In genomic region chr5:147399843-147400504, GRCm38 (mm10) we compare ENCODE assay signal across 8 mouse cellular contexts. TPM values are rescaled to one million over a fixed set of nuclear protein-coding genes. Genes with fewer than 3 reads are reported as not detected.
DNase-seq lines count a peak whose midpoint lies in the region; ATAC-seq and TF ChIP-seq lines count a peak whose summit lies in the region.

Gene Flt3, minus strand, starts transcription at chr5:147400489.

- no peak for TF ChIP-seq CTCF in layer of hippocampus, adult 2 months (conservative IDR thresholded peaks at IDR 0.05)
- no peak for TF ChIP-seq CTCF in brain, embryonic 14.5 days (IDR thresholded peaks at IDR 0.05; ENCODE audit: borderline replicate concordance, extremely low read depth, insufficient read depth, insufficient read length)
- TF ChIP-seq CTCF in intestine, postnatal 0 days (IDR thresholded peaks at IDR 0.05; ENCODE audit: low read depth) = no peak

- peak within 1 kb of the TSS; percentile 58 for H3K9ac ChIP-seq in forebrain, embryonic 13.5 days
- H3K9ac ChIP-seq in intestine, postnatal 0 days (ENCODE audit: low read depth, low read length) = no peak within 1 kb of the TSS
- no peak within 1 kb of the TSS for H3K9ac ChIP-seq in lung, embryonic 15.5 days

- peak within 1 kb of the TSS; percentile 61 for H3K4me3 ChIP-seq in layer of hippocampus, adult 2 months
- peak within 1 kb of the TSS; percentile 44 for H3K4me3 ChIP-seq in forebrain, embryonic 13.5 days
- peak within 1 kb of the TSS; percentile 20 for H3K4me3 ChIP-seq in intestine, postnatal 0 days (ENCODE audit: low read depth, low read length)
- peak within 1 kb of the TSS; percentile 33 for H3K4me3 ChIP-seq in lung, embryonic 15.5 days

- H3K4me1 ChIP-seq in forebrain, embryonic 13.5 days = peaks cover 12% of the 10 kb centered on the region
- no peaks in the 10 kb centered on the region for H3K4me1 ChIP-seq in intestine, postnatal 0 days (replicated peaks; ENCODE audit: control insufficient read depth, insufficient read depth, low read length)
- peaks cover 7% of the 10 kb centered on the region for H3K4me1 ChIP-seq in lung, embryonic 15.5 days

- TF ChIP-seq POLR2A in brain, embryonic 14.5 days (IDR thresholded peaks at IDR 0.05; ENCODE audit: borderline replicate concordance, extremely low read depth, insufficient read depth, insufficient read length, poor library complexity, severe bottlenecking) = no peak

- WGBS in forebrain, embryonic 13.5 days = under 1% methylated on average over 56 of the region's 56 CpGs
- WGBS in intestine, postnatal 0 days = 1% methylated on average over 52 of the region's 56 CpGs
- 1% methylated on average over 56 of the region's 56 CpGs for WGBS in lung, embryonic 15.5 days

- H3K9me3 ChIP-seq in forebrain, embryonic 13.5 days (replicated peaks) = no peaks in the 10 kb centered on the region
- H3K9me3 ChIP-seq in intestine, postnatal 0 days (ENCODE audit: control insufficient read depth) = 0 out of 2 replicates have a peak, but pooled peaks cover 1% of the 10 kb centered on the region
- no peaks in the 10 kb centered on the region for H3K9me3 ChIP-seq in lung, embryonic 15.5 days

- peak in 1 of 2 experiments; percentile 34 for DNase-seq in layer of hippocampus, adult 2 months (ENCODE audit: low spot score in 2 of 2)
- DNase-seq in layer of hippocampus, adult 8-10 months (ENCODE audit: low spot score in 2 of 2) = no peak
- DNase-seq in brain, embryonic 14.5 days (ENCODE audit: low read depth) = peak; percentile 39

- peak within 1 kb of the TSS; percentile 76 for H3K4me2 ChIP-seq in forebrain, embryonic 13.5 days
- peak within 1 kb of the TSS; percentile 51 for H3K4me2 ChIP-seq in intestine, postnatal 0 days (replicated peaks; ENCODE audit: low read depth)
- H3K4me2 ChIP-seq in lung, embryonic 15.5 days = peak within 1 kb of the TSS; percentile 64

- peak within 1 kb of the TSS; percentile 90 for H3K27ac ChIP-seq in layer of hippocampus, adult 2 months
- H3K27ac ChIP-seq in forebrain, embryonic 13.5 days = no peak within 1 kb of the TSS
- H3K27ac ChIP-seq in intestine, postnatal 0 days (ENCODE audit: low read depth, low read length) = no peak within 1 kb of the TSS
- no peak within 1 kb of the TSS for H3K27ac ChIP-seq in lung, embryonic 15.5 days

- H3K27me3 ChIP-seq in forebrain, embryonic 13.5 days = peaks cover 52% of the 10 kb centered on the region
- H3K27me3 ChIP-seq in intestine, postnatal 0 days (replicated peaks; ENCODE audit: control insufficient read depth, insufficient read depth, low read length) = peaks cover 39% of the 10 kb centered on the region
- H3K27me3 ChIP-seq in lung, embryonic 15.5 days = peaks cover 52% of the 10 kb centered on the region

- no peaks in the 10 kb centered on the region for H3K36me3 ChIP-seq in forebrain, embryonic 13.5 days (ENCODE audit: poor library complexity, severe bottlenecking)
- no peaks in the 10 kb centered on the region for H3K36me3 ChIP-seq in intestine, postnatal 0 days (ENCODE audit: control insufficient read depth, insufficient read depth)
- no peaks in the 10 kb centered on the region for H3K36me3 ChIP-seq in lung, embryonic 15.5 days

- ATAC-seq in forebrain, embryonic 13.5 days = 0 out of 2 replicates have a peak, but pooled peaks have one; percentile 48
- ATAC-seq in intestine, postnatal 0 days = peak; percentile 41; the same call in 1 of the 2 replicates
- ATAC-seq in lung, embryonic 15.5 days (ENCODE audit: borderline replicate concordance, extremely low read depth, low FRiP score, low TSS enrichment) = peak; percentile 64; the same call in 1 of the 2 replicates
- ATAC-seq in neutrophil, adult 5-6 weeks (ENCODE audit: extremely low read depth, insufficient number of reproducible peaks, low FRiP score, poor library complexity, severe bottlenecking) = peak; percentile 84
- no peak for ATAC-seq in inflammation-experienced regulatory T-cells, adult 6 months

RNA-seq across cellular contexts. Expression of gene Flt3, which starts in this region (rescaled TPM):
- 10 to 100 TPM in 1 of 2 experiments, 1 to 10 TPM in 1; 9.8 to 11.0 TPM for total RNA-seq in layer of hippocampus, adult 2 months (2021)
- 10 to 100 TPM in 1 of 4 experiments, 1 to 10 TPM in 3; 8.3 to 11.6 (median 8.8) TPM for total RNA-seq in layer of hippocampus, adult 8-10 months (2022)
- 0.20 and 0.56 TPM in 2 replicates for polyA plus RNA-seq in brain, embryonic 14.5 days (2012; rRNA removed)
- polyA plus RNA-seq in forebrain, embryonic 13.5 days (2015; fragmentation: Nextera tagmentation; extraction: Ambion mirVana) = 0.04 and 0.08 TPM in 2 replicates
- polyA plus RNA-seq in intestine, postnatal 0 days (2015; fragmentation: Nextera tagmentation; extraction: Ambion mirVana) = 0.26 TPM in 2 replicates
- 0.08 and 0.21 TPM in 2 replicates for polyA plus RNA-seq in lung, embryonic 15.5 days (2015; fragmentation: Nextera tagmentation; extraction: Ambion mirVana)
- 2.0 and 2.1 TPM in 2 replicates for total RNA-seq in neutrophil, adult 5-6 weeks (2017)
- under 1 TPM in 1 of 3 experiments, not detected in 2; 0.38 TPM for polyA plus RNA-seq in inflammation-experienced regulatory T-cells, adult 6 months (2017; shearing (Covaris generic))

Comparison
In these comparisons a context has a peak if more than half of its experiments do, and no peak if none do; other contexts are left out.
1. Peak in DNase-seq in brain, embryonic 14.5 days; RNA of the gene not detected or under 1 TPM.
2. Peak in ATAC-seq, H3K4me3 ChIP-seq, H3K9ac ChIP-seq and H3K4me2 ChIP-seq in forebrain, embryonic 13.5 days; RNA of the gene not detected or under 1 TPM.
3. Peak in ATAC-seq, H3K4me3 ChIP-seq and H3K4me2 ChIP-seq in intestine, postnatal 0 days; RNA of the gene not detected or under 1 TPM.
4. Peak in ATAC-seq, H3K4me3 ChIP-seq and H3K4me2 ChIP-seq in lung, embryonic 15.5 days; RNA of the gene not detected or under 1 TPM.